Mouse (Mus musculus): Measurements from ENCODE around the gene Plvap. TPM values are rescaled to one million over a fixed set of nuclear protein-coding genes. Genes with fewer than 3 reads are reported as not detected.

Plvap gene
- polyA plus RNA-seq (2017; shearing (Covaris generic)) = not detected

GRCm38 (mm10) chr8:71511644-71512043 is at the start of gene Plvap:
Gene Plvap (minus strand): TSS chr8:71511752.

GRCm38 (mm10) chr8:71558071-71558957 is 46.8 kb upstream of the Plvap start, which contains the start of gene Tmem221:
Gene Tmem221 (minus strand): TSS chr8:71558871.

GRCm38 (mm10) chr8:71542632-71543343 is 31.2 kb upstream of the Plvap start, which contains the start of gene Mvb12a:
Gene Mvb12a (plus strand): TSS chr8:71542922.

GRCm38 (mm10) chr8:71537028-71537867 is 25.7 kb upstream of the Plvap start, which contains the start of gene Bst2:
Gene Bst2 (minus strand): TSS chr8:71537456.

GRCm38 (mm10) chr8:71525226-71526050 is 13.9 kb upstream of the Plvap start, which contains the start of gene Ccdc194:
Gene Ccdc194 (minus strand): TSS chr8:71525711.

GRCm38 (mm10) chr8:71487691-71488445 is 23.7 kb downstream of the Plvap start, which contains the start of gene Gtpbp3:
Gene Gtpbp3 (plus strand): TSS chr8:71488103.

GRCm38 (mm10) chr8:71485142-71486135 is 26.1 kb downstream of the Plvap start, which contains the start of gene Ano8:
Gene Ano8 (minus strand): TSS chr8:71485963.

GRCm38 (mm10) chr8:71468916-71469315 is 42.6 kb downstream of the Plvap start, which contains the start of gene Dda1:
Gene Dda1 (plus strand): TSS chr8:71469199.

GRCm38 (mm10) chr8:71464513-71465500 is 46.7 kb downstream of the Plvap start, which contains the start of gene Mrpl34:
Gene Mrpl34 (plus strand): TSS chr8:71464959.

GRCm38 (mm10) chr8:71463188-71464033 is 48.1 kb downstream of the Plvap start, which contains the start of gene Abhd8:
Gene Abhd8 (minus strand): TSS chr8:71463655.

Other genes with a start within 250 kb of the Plvap start
- gene Myo9b, start 239.0 kb downstream of the Plvap start, polyA plus RNA-seq (2017; shearing (Covaris generic)) = 54.4 TPM
- 23.1 TPM for gene Haus8, start 238.8 kb downstream of the Plvap start, polyA plus RNA-seq (2017; shearing (Covaris generic))
- gene Use1, start 144.9 kb downstream of the Plvap start, polyA plus RNA-seq (2017; shearing (Covaris generic)) = 185 TPM
- 17.4 TPM for gene Ocel1, start 140.5 kb downstream of the Plvap start, polyA plus RNA-seq (2017; shearing (Covaris generic))
- 7.6 TPM for gene Nr2f6, start 129.8 kb downstream of the Plvap start, polyA plus RNA-seq (2017; shearing (Covaris generic))
- 0.29 TPM for gene Ushbp1, start 116.0 kb downstream of the Plvap start, polyA plus RNA-seq (2017; shearing (Covaris generic))
- gene Babam1, start 114.9 kb downstream of the Plvap start, polyA plus RNA-seq (2017; shearing (Covaris generic)) = 87.6 TPM
- 0.20 TPM for gene Ankle1, start 105.7 kb downstream of the Plvap start, polyA plus RNA-seq (2017; shearing (Covaris generic))
- 112 TPM for gene Abhd8, start 48.1 kb downstream of the Plvap start, polyA plus RNA-seq (2017; shearing (Covaris generic))
- gene Mrpl34, start 46.8 kb downstream of the Plvap start, polyA plus RNA-seq (2017; shearing (Covaris generic)) = 21.5 TPM
- 143 TPM for gene Dda1, start 42.6 kb downstream of the Plvap start, polyA plus RNA-seq (2017; shearing (Covaris generic))
- 16.6 TPM for gene Ano8, start 25.8 kb downstream of the Plvap start, polyA plus RNA-seq (2017; shearing (Covaris generic))
- gene Gtpbp3, start 23.6 kb downstream of the Plvap start, polyA plus RNA-seq (2017; shearing (Covaris generic)) = 6.5 TPM
- not detected for gene Ccdc194, start 14.0 kb upstream of the Plvap start, polyA plus RNA-seq (2017; shearing (Covaris generic))
- 108 TPM for gene Bst2, start 25.7 kb upstream of the Plvap start, polyA plus RNA-seq (2017; shearing (Covaris generic))
- 65.2 TPM for gene Mvb12a, start 31.2 kb upstream of the Plvap start, polyA plus RNA-seq (2017; shearing (Covaris generic))
- gene Tmem221, start 47.1 kb upstream of the Plvap start, polyA plus RNA-seq (2017; shearing (Covaris generic)) = 13.9 TPM
- gene Nxnl1, start 54.8 kb upstream of the Plvap start, polyA plus RNA-seq (2017; shearing (Covaris generic)) = 1.9 TPM
- gene Slc27a1, start 57.1 kb upstream of the Plvap start, polyA plus RNA-seq (2017; shearing (Covaris generic)) = 16.1 TPM
- 66.7 TPM for gene Pgls, start 80.4 kb upstream of the Plvap start, polyA plus RNA-seq (2017; shearing (Covaris generic))
- 2.7 TPM for gene Fam129c, start 85.9 kb upstream of the Plvap start, polyA plus RNA-seq (2017; shearing (Covaris generic))
- 30.3 TPM for gene Colgalt1, start 99.2 kb upstream of the Plvap start, polyA plus RNA-seq (2017; shearing (Covaris generic))
- not detected for gene Unc13a, start 160.0 kb upstream of the Plvap start, polyA plus RNA-seq (2017; shearing (Covaris generic))
- 72.8 TPM for gene Jak3, start 164.5 kb upstream of the Plvap start, polyA plus RNA-seq (2017; shearing (Covaris generic))
- 17.5 TPM for gene Insl3, start 177.5 kb upstream of the Plvap start, polyA plus RNA-seq (2017; shearing (Covaris generic))
- 2.9 TPM for gene B3gnt3, start 190.0 kb upstream of the Plvap start, polyA plus RNA-seq (2017; shearing (Covaris generic))
- gene Fcho1, start 214.0 kb upstream of the Plvap start, polyA plus RNA-seq (2017; shearing (Covaris generic)) = 169 TPM

All from effector memory CD4-positive, alpha-beta T cell, adult 7 months (primary cell).